Mouse (Mus musculus): ENCODE measurements around the gene Chrm3.

- no peak for TF ChIP-seq POLR2A (IDR thresholded peaks at IDR 0.05; ENCODE audit: low read depth, low read length)
- TF ChIP-seq CTCF (IDR thresholded peaks at IDR 0.05; ENCODE audit: borderline replicate concordance, insufficient read depth, low read length) = no peak
Observed at GRCm38 (mm10) chr13:10019252-10019651, 341.4 kb downstream of the Chrm3 start.

Data from embryonic fibroblast, embryonic 13.5 days (primary cell).